Mouse (Mus musculus): ENCODE measurements around the gene Lpp.
A peak's percentile ranks its signal among the peaks of the same experiment; 100 is the strongest.

DNA sequence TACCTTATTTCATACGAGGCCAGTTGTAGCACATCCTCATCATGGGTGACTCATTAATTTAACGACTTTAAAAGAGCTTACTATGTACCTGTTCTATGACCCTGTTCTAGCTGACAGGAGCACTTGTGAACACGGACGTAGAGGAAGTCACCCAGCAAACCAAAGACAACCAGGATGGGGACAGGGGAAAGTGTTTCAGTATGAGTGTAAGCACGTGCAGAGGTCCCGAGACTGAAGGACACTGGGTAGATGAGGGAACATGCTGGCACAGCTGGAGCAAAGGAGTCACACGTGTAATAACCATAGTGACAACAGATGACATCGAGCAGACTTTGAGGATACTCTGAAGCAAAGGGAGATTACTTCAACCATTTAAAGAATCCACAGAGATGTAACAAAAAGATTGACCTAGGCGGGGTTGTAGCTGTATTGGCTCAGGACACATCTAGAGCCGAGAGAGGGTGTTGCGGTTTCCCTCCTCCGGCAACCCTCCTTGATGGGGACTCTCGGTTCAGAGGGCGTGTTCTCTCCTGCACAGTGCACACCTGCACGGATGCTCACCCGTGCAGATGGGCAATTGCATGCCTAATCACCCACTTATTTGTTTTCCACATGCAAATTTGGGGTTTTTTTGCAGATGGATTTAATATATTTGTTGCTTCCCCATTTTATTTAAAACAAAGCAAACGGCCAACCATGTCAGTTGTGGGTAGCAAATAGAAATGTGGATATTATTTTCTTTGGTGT, 74.4 kb downstream of the Lpp start:
- no peak for TF ChIP-seq KAT2A (IDR thresholded peaks at IDR 0.05; ENCODE audit: insufficient replicate concordance, low read length)
- peak; percentile 25; the same call in 1 of the 2 replicates for TF ChIP-seq TCF12 (IDR thresholded peaks at IDR 0.05; ENCODE audit: low read depth, low read length)
- TF ChIP-seq POLR2A (IDR thresholded peaks at IDR 0.05; ENCODE audit: low read depth, low read length) = no peak
- TF ChIP-seq CTCF (conservative IDR thresholded peaks at IDR 0.05 in 1 of 2, IDR thresholded peaks at IDR 0.05 in 1 of 2; ENCODE audit: low read depth in 2 of 2, low read length in 2 of 2) = no peak
- TF ChIP-seq NELFE (IDR thresholded peaks at IDR 0.05; ENCODE audit: low read depth, low read length) = no peak
- TF ChIP-seq EP300 (IDR thresholded peaks at IDR 0.05; ENCODE audit: low read length) = peak; percentile 7; the same call in 1 of the 2 replicates
- TF ChIP-seq MAFK (IDR thresholded peaks at IDR 0.05; ENCODE audit: insufficient replicate concordance, low read length) = no peak
- no peak for TF ChIP-seq USF2 (conservative IDR thresholded peaks at IDR 0.05; ENCODE audit: low read depth, low read length)
- no peak for TF ChIP-seq RAD21 (IDR thresholded peaks at IDR 0.05; ENCODE audit: low read depth, low read length)
- no peak for TF ChIP-seq JUND (conservative IDR thresholded peaks at IDR 0.05; ENCODE audit: low read depth, low read length)
- 0 out of 2 replicates have a peak, but pooled peaks have one; percentile 5 for TF ChIP-seq JUN (IDR thresholded peaks at IDR 0.05; ENCODE audit: insufficient read depth, low read depth, low read length)
- no peak for TF ChIP-seq HCFC1 (IDR thresholded peaks at IDR 0.05; ENCODE audit: low read depth, low read length)

Data from CH12.LX (cell line).